20 mouse cellular contexts compared by ENCODE assay signal in the genomic region with DNA sequence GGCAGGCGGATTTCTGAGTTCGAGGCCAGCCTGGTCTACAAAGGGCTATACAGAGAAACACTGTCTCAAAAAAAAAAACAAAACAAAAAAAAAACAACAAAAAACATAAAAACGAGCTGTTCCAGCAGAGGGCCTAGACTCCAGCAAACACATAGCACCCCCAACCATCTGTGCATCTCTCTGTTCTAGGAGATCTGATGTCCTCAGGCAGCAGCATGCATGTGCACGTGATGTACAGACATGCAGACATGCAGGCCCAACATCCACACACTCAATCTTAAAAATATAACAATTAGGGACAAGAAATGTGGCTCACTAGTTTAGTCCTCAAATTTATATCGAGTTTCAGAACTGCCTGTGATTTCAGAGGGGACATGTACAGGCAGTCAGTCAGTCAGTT.
"Had no signal": no experiment of that assay in that cellular context is flagged by ENCODE, and none has a peak within 500 bp of the region (broad histone marks: within the 10 kb centered on the region; RNA-seq: fewer than 3 reads in every experiment).

No protein-coding gene starts in this region.

- H3K27ac ChIP-seq: left cerebral cortex, adult 2 months; limb, embryonic 10.5 days; limb, embryonic 13.5 days; liver, embryonic 12.5 days; liver, embryonic 15.5 days; lung, embryonic 15.5 days; midbrain, embryonic 10.5 days; midbrain, embryonic 13.5 days; neural tube, embryonic 13.5 days; stomach, embryonic 15.5 days had no signal

- H3K4me1 ChIP-seq: limb, embryonic 10.5 days; limb, embryonic 13.5 days; lung, embryonic 15.5 days; midbrain, embryonic 10.5 days; midbrain, embryonic 13.5 days; neural tube, embryonic 13.5 days; stomach, embryonic 15.5 days had no signal

- H3K27me3 ChIP-seq: limb, embryonic 13.5 days; liver, embryonic 12.5 days; liver, embryonic 15.5 days; lung, embryonic 15.5 days; megakaryocyte, embryonic 14.5 days; midbrain, embryonic 13.5 days; neural tube, embryonic 13.5 days; stomach, embryonic 15.5 days had no signal

- DNase-seq: kidney, postnatal 4 days; liver; lung, adult 18-20 months; lung, postnatal 10 days; lung, postnatal 36 days; retina, postnatal 1 day; spleen, adult 18-20 months; thymus, postnatal 25 days had no signal

- H3K4me3 ChIP-seq: left cerebral cortex, adult 2 months; limb, embryonic 10.5 days; limb, embryonic 13.5 days; liver, embryonic 12.5 days; liver, embryonic 15.5 days; lung, embryonic 15.5 days; megakaryocyte, embryonic 14.5 days; midbrain, embryonic 10.5 days; midbrain, embryonic 13.5 days; myocyte; neural tube, embryonic 13.5 days; stomach, embryonic 15.5 days had no signal
